In the genomic region with DNA sequence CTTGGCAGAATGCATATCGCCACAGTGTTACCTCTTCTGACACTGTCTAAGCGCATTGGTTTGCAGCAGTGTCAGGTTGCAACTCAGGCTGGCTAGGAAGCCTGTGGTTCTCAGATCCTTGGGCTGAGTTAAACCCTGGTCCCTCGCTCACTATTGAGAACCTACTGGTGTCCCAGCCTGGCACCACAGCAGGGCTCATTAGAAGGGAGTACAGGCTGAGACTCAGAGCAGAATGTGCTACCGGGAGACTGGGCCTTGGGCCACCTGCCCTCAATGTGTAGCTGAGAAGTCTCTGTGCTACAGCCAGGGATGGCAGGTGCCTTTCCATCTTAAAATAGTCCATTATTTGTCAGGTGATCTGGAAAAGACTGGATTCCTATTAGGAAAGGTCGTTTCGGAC, we compare ENCODE assay signal across 8 mouse cellular contexts. TPM values are rescaled to one million over a fixed set of nuclear protein-coding genes. Genes with fewer than 3 reads are reported as not detected.
DNase-seq lines count a peak whose midpoint lies in the region; ATAC-seq lines count a peak whose summit lies in the region.
"Had no signal": no experiment of that assay in that cellular context is flagged by ENCODE, and none has a peak within 500 bp of the region (broad histone marks: within the 10 kb centered on the region; RNA-seq: fewer than 3 reads in every experiment).

No protein-coding gene starts in this region.

- 59% methylated on average over 6 of the region's 6 CpGs for WGBS in midbrain, embryonic 12.5 days
- 64% methylated on average over 6 of the region's 6 CpGs for WGBS in midbrain, embryonic 14.5 days
- 50% methylated on average over 6 of the region's 6 CpGs for WGBS in embryonic facial prominence, embryonic 12.5 days
- WGBS in hindbrain, embryonic 12.5 days: 64% methylated on average over 6 of the region's 6 CpGs
- WGBS in neural tube, embryonic 15.5 days: 55% methylated on average over 6 of the region's 6 CpGs

- H3K9me3 ChIP-seq in midbrain, embryonic 12.5 days: no peaks in the 10 kb centered on the region
- H3K9me3 ChIP-seq in midbrain, embryonic 14.5 days (ENCODE audit: control insufficient read depth, low read length): no peaks in the 10 kb centered on the region
- H3K9me3 ChIP-seq in embryonic facial prominence, embryonic 12.5 days: no peaks in the 10 kb centered on the region
- H3K9me3 ChIP-seq in hindbrain, embryonic 12.5 days (replicated peaks): no peaks in the 10 kb centered on the region
- no peaks in the 10 kb centered on the region for H3K9me3 ChIP-seq in neural tube, embryonic 15.5 days (replicated peaks)
- H3K9me3 ChIP-seq: limb, embryonic 15.5 days had no signal

- H3K4me2 ChIP-seq in midbrain, embryonic 12.5 days (replicated peaks): no peak overlapping the region
- no peak overlapping the region for H3K4me2 ChIP-seq in midbrain, embryonic 14.5 days (ENCODE audit: low read length)
- H3K4me2 ChIP-seq in embryonic facial prominence, embryonic 12.5 days (replicated peaks): no peak overlapping the region
- no peak overlapping the region for H3K4me2 ChIP-seq in hindbrain, embryonic 12.5 days (replicated peaks)
- H3K4me2 ChIP-seq in neural tube, embryonic 15.5 days: no peak overlapping the region
- H3K4me2 ChIP-seq: limb, embryonic 15.5 days had no signal

- no peaks in the 10 kb centered on the region for H3K36me3 ChIP-seq in midbrain, embryonic 12.5 days
- no peaks in the 10 kb centered on the region for H3K36me3 ChIP-seq in midbrain, embryonic 14.5 days (ENCODE audit: control insufficient read depth, insufficient read depth, low read length)
- no peaks in the 10 kb centered on the region for H3K36me3 ChIP-seq in embryonic facial prominence, embryonic 12.5 days
- no peaks in the 10 kb centered on the region for H3K36me3 ChIP-seq in hindbrain, embryonic 12.5 days
- no peaks in the 10 kb centered on the region for H3K36me3 ChIP-seq in neural tube, embryonic 15.5 days
- H3K36me3 ChIP-seq: limb, embryonic 15.5 days had no signal

- peaks cover 16% of the 10 kb centered on the region for H3K4me1 ChIP-seq in midbrain, embryonic 12.5 days
- peaks cover 26% of the 10 kb centered on the region for H3K4me1 ChIP-seq in midbrain, embryonic 14.5 days (ENCODE audit: control insufficient read depth, insufficient read depth, low read length)
- peaks cover 15% of the 10 kb centered on the region for H3K4me1 ChIP-seq in embryonic facial prominence, embryonic 12.5 days
- H3K4me1 ChIP-seq in hindbrain, embryonic 12.5 days: peaks cover 50% of the 10 kb centered on the region
- peaks cover 41% of the 10 kb centered on the region for H3K4me1 ChIP-seq in neural tube, embryonic 15.5 days

- no peak overlapping the region for H3K27ac ChIP-seq in midbrain, embryonic 12.5 days (replicated peaks)
- no peak overlapping the region for H3K27ac ChIP-seq in midbrain, embryonic 14.5 days (replicated peaks; ENCODE audit: low read depth, low read length)
- no peak overlapping the region for H3K27ac ChIP-seq in embryonic facial prominence, embryonic 12.5 days
- H3K27ac ChIP-seq in hindbrain, embryonic 12.5 days: no peak overlapping the region
- H3K27ac ChIP-seq in neural tube, embryonic 15.5 days (replicated peaks): no peak overlapping the region
- H3K27ac ChIP-seq: limb, embryonic 15.5 days had no signal

- peak; percentile 44; the same call in 1 of the 2 replicates for ATAC-seq in midbrain, embryonic 12.5 days (ENCODE audit: low FRiP score, low read depth)
- ATAC-seq in midbrain, embryonic 14.5 days (ENCODE audit: low FRiP score, low TSS enrichment): no peak
- peak; percentile 22; the same call in 1 of the 2 replicates for ATAC-seq in embryonic facial prominence, embryonic 12.5 days (ENCODE audit: insufficient number of reproducible peaks, insufficient read depth, low FRiP score, low TSS enrichment)
- peak; percentile 38; the same call in 1 of the 2 replicates for ATAC-seq in hindbrain, embryonic 12.5 days (ENCODE audit: low FRiP score)
- peak; percentile 25; the same call in 1 of the 2 replicates for ATAC-seq in neural tube, embryonic 15.5 days (ENCODE audit: low FRiP score)

- no peak overlapping the region for H3K4me3 ChIP-seq in midbrain, embryonic 12.5 days
- H3K4me3 ChIP-seq in midbrain, embryonic 14.5 days (replicated peaks; ENCODE audit: low read depth, low read length): no peak overlapping the region
- no peak overlapping the region for H3K4me3 ChIP-seq in embryonic facial prominence, embryonic 12.5 days
- H3K4me3 ChIP-seq in hindbrain, embryonic 12.5 days: no peak overlapping the region
- H3K4me3 ChIP-seq in neural tube, embryonic 15.5 days (replicated peaks): no peak overlapping the region
- H3K4me3 ChIP-seq: limb, embryonic 15.5 days had no signal

- H3K9ac ChIP-seq in midbrain, embryonic 12.5 days (replicated peaks): no peak overlapping the region
- no peak overlapping the region for H3K9ac ChIP-seq in midbrain, embryonic 14.5 days (replicated peaks; ENCODE audit: low read length)
- H3K9ac ChIP-seq in embryonic facial prominence, embryonic 12.5 days: no peak overlapping the region
- H3K9ac ChIP-seq in hindbrain, embryonic 12.5 days: no peak overlapping the region
- no peak overlapping the region for H3K9ac ChIP-seq in neural tube, embryonic 15.5 days (replicated peaks)
- H3K9ac ChIP-seq: limb, embryonic 15.5 days had no signal

- no peak for DNase-seq in midbrain, embryonic 14.5 days
- no peak for DNase-seq in kidney, adult 9 months
- DNase-seq in adrenal gland, postnatal 25 days: no peak

- no peaks in the 10 kb centered on the region; the same call in 1 of the 2 replicates for H3K27me3 ChIP-seq in midbrain, embryonic 12.5 days
- no peaks in the 10 kb centered on the region for H3K27me3 ChIP-seq in midbrain, embryonic 14.5 days (ENCODE audit: control insufficient read depth, insufficient read depth, low read length)
- H3K27me3 ChIP-seq in embryonic facial prominence, embryonic 12.5 days: no peaks in the 10 kb centered on the region
- no peaks in the 10 kb centered on the region for H3K27me3 ChIP-seq in hindbrain, embryonic 12.5 days
- H3K27me3 ChIP-seq in neural tube, embryonic 15.5 days (replicated peaks): no peaks in the 10 kb centered on the region
- H3K27me3 ChIP-seq: limb, embryonic 15.5 days had no signal

RNA-seq across cellular contexts. Expression of gene Dock4, which starts 18.5 kb away (rescaled TPM):
- polyA plus RNA-seq in midbrain, embryonic 12.5 days (2016; fragmentation: Nextera tagmentation; extraction: Ambion mirVana): 32.8 and 34.2 TPM in 2 replicates
- polyA plus RNA-seq in midbrain, embryonic 14.5 days (2014; fragmentation: Nextera tagmentation; extraction: Ambion mirVana): 30.5 and 34.3 TPM in 2 replicates
- 24.5 TPM in 2 replicates for polyA plus RNA-seq in embryonic facial prominence, embryonic 12.5 days (2016; fragmentation: Nextera tagmentation; extraction: Ambion mirVana)
- 42.5 and 45.0 TPM in 2 replicates for polyA plus RNA-seq in hindbrain, embryonic 12.5 days (2016; fragmentation: Nextera tagmentation; extraction: Ambion mirVana)
- 25.4 and 34.6 TPM in 2 replicates for polyA plus RNA-seq in neural tube, embryonic 15.5 days (2015; fragmentation: Nextera tagmentation; extraction: Ambion mirVana)
- total RNA-seq in adrenal gland, postnatal 25 days (2021): 19.7 and 20.7 TPM in 2 replicates

RNA-seq across cellular contexts. Expression of gene Zfp277, which starts 18.6 kb away (rescaled TPM):
- 30.3 and 30.5 TPM in 2 replicates for polyA plus RNA-seq in midbrain, embryonic 12.5 days (2016; fragmentation: Nextera tagmentation; extraction: Ambion mirVana)
- polyA plus RNA-seq in midbrain, embryonic 14.5 days (2014; fragmentation: Nextera tagmentation; extraction: Ambion mirVana): 31.8 and 32.1 TPM in 2 replicates
- 37.5 and 38.2 TPM in 2 replicates for polyA plus RNA-seq in embryonic facial prominence, embryonic 12.5 days (2016; fragmentation: Nextera tagmentation; extraction: Ambion mirVana)
- polyA plus RNA-seq in hindbrain, embryonic 12.5 days (2016; fragmentation: Nextera tagmentation; extraction: Ambion mirVana): 32.3 and 33.8 TPM in 2 replicates
- 28.0 and 30.5 TPM in 2 replicates for polyA plus RNA-seq in neural tube, embryonic 15.5 days (2015; fragmentation: Nextera tagmentation; extraction: Ambion mirVana)
- total RNA-seq in adrenal gland, postnatal 25 days (2021): 15.1 and 23.8 TPM in 2 replicates
